9 mouse cellular contexts compared by ENCODE assay signal in the genomic region with DNA sequence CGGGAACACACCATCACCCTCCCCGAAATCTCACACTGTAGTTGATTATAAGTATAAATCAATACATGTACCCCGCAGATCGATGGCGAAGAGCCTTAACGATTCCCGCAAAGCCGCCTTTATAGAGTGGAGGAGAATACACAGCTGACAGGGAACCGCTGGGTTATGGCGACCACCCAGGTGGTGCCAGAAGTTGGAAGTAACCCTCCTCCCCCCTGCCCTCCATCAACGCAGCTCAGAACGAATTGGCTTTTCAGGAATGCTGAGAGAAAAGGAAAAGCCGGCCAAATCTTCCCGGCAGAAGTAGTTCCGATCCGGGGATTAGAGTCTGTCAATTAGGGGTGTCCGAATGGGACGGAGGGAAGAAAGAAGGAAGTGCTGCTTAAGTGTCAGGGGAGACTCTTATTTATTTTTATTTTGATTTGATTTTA.
A peak's percentile ranks its signal among the peaks of the same experiment; 100 is the strongest.
DNase-seq lines count a peak whose midpoint lies in the region; ATAC-seq lines count a peak whose summit lies in the region.
"Had no signal": no experiment of that assay in that cellular context is flagged by ENCODE, and none has a peak within 500 bp of the region (broad histone marks: within the 10 kb centered on the region; RNA-seq: fewer than 3 reads in every experiment).

No protein-coding gene starts in this region.

- ATAC-seq in heart, embryonic 13.5 days (ENCODE audit: extremely low read depth, insufficient number of reproducible peaks, low FRiP score, low TSS enrichment), result no peak
- ATAC-seq in heart, embryonic 16.5 days (replicated peaks; ENCODE audit: extremely low read depth, insufficient read depth, low FRiP score), result no peak
- no peak for ATAC-seq in liver, embryonic 12.5 days
- no peak for ATAC-seq in stomach, embryonic 16.5 days (ENCODE audit: insufficient read depth, low FRiP score)

- no peaks in the 10 kb centered on the region for H3K9me3 ChIP-seq in heart, embryonic 13.5 days
- no peaks in the 10 kb centered on the region for H3K9me3 ChIP-seq in heart, embryonic 16.5 days (replicated peaks; ENCODE audit: control insufficient read depth, low read length)
- no peaks in the 10 kb centered on the region for H3K9me3 ChIP-seq in liver, embryonic 12.5 days (replicated peaks)
- H3K9me3 ChIP-seq in stomach, embryonic 16.5 days (replicated peaks; ENCODE audit: control insufficient read depth, low read length), result no peaks in the 10 kb centered on the region

- DNase-seq in heart, adult 11 months, result no peak
- DNase-seq in R1 (ENCODE audit: low read depth, low spot score), result peak; percentile 37
- no peak for DNase-seq in gastrocnemius, postnatal 14 days
- no peak for DNase-seq in lung, postnatal 25 days (ENCODE audit: low spot score)

- H3K27me3 ChIP-seq in heart, embryonic 13.5 days (replicated peaks), result 0 out of 2 replicates have a peak, but pooled peaks cover 3% of the 10 kb centered on the region
- H3K27me3 ChIP-seq in heart, embryonic 16.5 days (ENCODE audit: control insufficient read depth, insufficient read depth, low read length), result peaks cover 2% of the 10 kb centered on the region; the same call in 1 of the 2 replicates
- peaks cover 30% of the 10 kb centered on the region for H3K27me3 ChIP-seq in liver, embryonic 12.5 days (replicated peaks)
- H3K27me3 ChIP-seq in stomach, embryonic 16.5 days (ENCODE audit: control insufficient read depth, insufficient read depth, low read length), result no peaks in the 10 kb centered on the region
- H3K27me3 ChIP-seq: CH12.LX had no signal

- H3K9ac ChIP-seq in heart, embryonic 13.5 days, result peak overlapping the region; percentile 83
- peak overlapping the region; percentile 75 for H3K9ac ChIP-seq in heart, embryonic 16.5 days (ENCODE audit: low read length)
- no peak overlapping the region for H3K9ac ChIP-seq in liver, embryonic 12.5 days
- peak overlapping the region; percentile 85 for H3K9ac ChIP-seq in stomach, embryonic 16.5 days (ENCODE audit: low read length)

- WGBS in heart, embryonic 13.5 days, result 2% methylated on average over 18 of the region's 18 CpGs
- 2% methylated on average over 18 of the region's 18 CpGs for WGBS in heart, embryonic 16.5 days
- whole genome bisulfite sequencing in liver, embryonic 12.5 days (ENCODE audit: insufficient replicate concordance), result 3% methylated on average over 18 of the region's 18 CpGs
- WGBS in stomach, embryonic 16.5 days, result under 1% methylated on average over 18 of the region's 18 CpGs

- H3K4me1 ChIP-seq in heart, embryonic 13.5 days, result peaks cover 20% of the 10 kb centered on the region
- peaks cover 8% of the 10 kb centered on the region for H3K4me1 ChIP-seq in heart, embryonic 16.5 days (ENCODE audit: control insufficient read depth, insufficient read depth, low read length)
- H3K4me1 ChIP-seq in liver, embryonic 12.5 days, result peaks cover 17% of the 10 kb centered on the region
- H3K4me1 ChIP-seq in stomach, embryonic 16.5 days (ENCODE audit: control insufficient read depth, insufficient read depth, low read length), result peaks cover 13% of the 10 kb centered on the region

- intact Hi-C loops in gastrocnemius, postnatal 14 days (cut with DNase I; ENCODE audit: low total_unique reads), result no loop called here

- no peaks in the 10 kb centered on the region for H3K36me3 ChIP-seq in heart, embryonic 13.5 days
- H3K36me3 ChIP-seq in heart, embryonic 16.5 days (ENCODE audit: control insufficient read depth, insufficient read depth), result no peaks in the 10 kb centered on the region
- H3K36me3 ChIP-seq in liver, embryonic 12.5 days, result no peaks in the 10 kb centered on the region
- no peaks in the 10 kb centered on the region for H3K36me3 ChIP-seq in stomach, embryonic 16.5 days (ENCODE audit: control insufficient read depth, insufficient read depth, low read length)

- H3K4me3 ChIP-seq in heart, embryonic 13.5 days, result peak overlapping the region; percentile 67
- H3K4me3 ChIP-seq in heart, embryonic 16.5 days (ENCODE audit: low read length), result peak overlapping the region; percentile 69
- peak overlapping the region; percentile 55 for H3K4me3 ChIP-seq in liver, embryonic 12.5 days
- peak overlapping the region; percentile 64 for H3K4me3 ChIP-seq in stomach, embryonic 16.5 days (replicated peaks; ENCODE audit: low read length)

- no peak overlapping the region for H3K27ac ChIP-seq in heart, embryonic 13.5 days (replicated peaks)
- H3K27ac ChIP-seq in heart, embryonic 16.5 days (ENCODE audit: low read length), result no peak overlapping the region
- no peak overlapping the region for H3K27ac ChIP-seq in liver, embryonic 12.5 days
- no peak overlapping the region; the same call in 1 of the 2 replicates for H3K27ac ChIP-seq in stomach, embryonic 16.5 days (ENCODE audit: low read length)

- H3K4me2 ChIP-seq in heart, embryonic 13.5 days, result peak overlapping the region; percentile 100
- peak overlapping the region; percentile 100 for H3K4me2 ChIP-seq in heart, embryonic 16.5 days (ENCODE audit: low read depth, low read length)
- H3K4me2 ChIP-seq in liver, embryonic 12.5 days, result peak overlapping the region; percentile 79
- H3K4me2 ChIP-seq in stomach, embryonic 16.5 days (ENCODE audit: low read depth, low read length), result peak overlapping the region; percentile 100
